Mouse (Mus musculus) liver, embryonic 14.5 days (tissue): ENCODE results near the gene Flot1. TPM values are rescaled to one million over a fixed set of nuclear protein-coding genes. Genes with fewer than 3 reads are reported as not detected.
A peak's percentile ranks its signal among the peaks of the same experiment; 100 is the strongest.

Experiments used
- ATAC-seq: fragments of 200-750 bp; cut with Nextera tagmentation; 2 replicates; pipeline ENCODE4 v1.8.0; 2017; ENCODE audit warnings: moderate number of reproducible peaks, mild to moderate bottlenecking, moderate library complexity; ENCODE audit not compliant: insufficient read depth
- DNase-seq, 3 experiments: peaks; one replicate each; pipeline ENCODE4 v3.0.0-alpha.2; 2012 to 2013; ENCODE audit warnings: low read depth in 3 of 3, low spot score in 3 of 3
- H3K27ac ChIP-seq: fragments of 300-500 bp; sonication (generic); 2 replicates; pipeline ENCODE4 v1.5.1; 2014; ENCODE audit warnings: moderate library complexity, mild to moderate bottlenecking, control low read depth, inconsistent platforms
- H3K27me3 ChIP-seq: fragments of 300-500 bp; sonication (generic); 2 replicates; pipeline ENCODE4 v1.6.1; 2014; ENCODE audit warnings: mild to moderate bottlenecking, low read length, moderate library complexity; ENCODE audit not compliant: control insufficient read depth, insufficient read depth
- H3K36me3 ChIP-seq: fragments of 300-500 bp; sonication (generic); replicated peaks from 2 replicates; pipeline ENCODE4 v1.6.1; 2014; ENCODE audit warnings: low read depth; ENCODE audit not compliant: control insufficient read depth, insufficient read depth
- H3K4me1 ChIP-seq, 2 experiments: fragments of 200-500 bp in 1 of 2; fragments of 300-500 bp in 1 of 2; sonication (generic) in 1 of 2; replicated peaks; 2 replicates each; pipeline ENCODE4 v1.6.1; 2012 to 2014; ENCODE audit warnings: antibody characterized with exemption in 1 of 2, inconsistent platforms in 1 of 2, low read length in 1 of 2; ENCODE audit not compliant: control insufficient read depth in 2 of 2, insufficient read depth in 2 of 2
- H3K4me2 ChIP-seq: fragments of 300-500 bp; sonication (generic); 2 replicates; pipeline ENCODE4 v1.6.1; 2014; ENCODE audit warnings: low read depth, mild to moderate bottlenecking, control low read depth, moderate library complexity
- H3K4me3 ChIP-seq, 2 experiments: fragments of 200-500 bp in 1 of 2; fragments of 300-500 bp in 1 of 2; sonication (generic) in 1 of 2; 2 replicates each; pipeline ENCODE4 v1.5.1; 2012 to 2014; ENCODE audit warnings: low read depth in 2 of 2, low read length in 2 of 2, mild to moderate bottlenecking in 2 of 2, control low read depth in 1 of 2, inconsistent platforms in 1 of 2, moderate library complexity in 1 of 2; ENCODE audit not compliant: insufficient read depth in 1 of 2
- H3K9ac ChIP-seq: fragments of 300-500 bp; sonication (generic); replicated peaks from 2 replicates; pipeline ENCODE4 v1.6.1; 2014; ENCODE audit warnings: mild to moderate bottlenecking, control low read depth, moderate library complexity
- H3K9me3 ChIP-seq: fragments of 300-500 bp; sonication (generic); 2 replicates; pipeline ENCODE4 v1.6.1; 2016; ENCODE audit warnings: low read length, mixed read lengths; ENCODE audit not compliant: control insufficient read depth
- CTCF ChIP-seq: IDR thresholded peaks from 2 replicates; pipeline ENCODE4 v1.5.1; 2016; ENCODE audit warnings: antibody characterized with exemption, low read depth, control low read depth
- EP300 ChIP-seq: IDR thresholded peaks from 2 replicates; pipeline ENCODE4 v1.6.1; 2016; ENCODE audit warnings: antibody characterized with exemption, low read depth
- WGBS: fragments of 180-500 bp; shearing (Covaris S2); extraction: QIAGEN DNeasy Blood & Tissue Kit; methylation state at CpG from one replicate; pipeline ENCODE4 v1.1.7; 2014; ENCODE audit not compliant: insufficient replicate concordance; 5-methylcytosine and 5-hydroxymethylcytosine counted together
- polyA plus RNA-seq, 2 experiments: library from polyadenylated mRNA; depleted of rRNA in 1 of 2; stranded (reverse) in 1 of 2; unstranded in 1 of 2; fragments of >200 nt; fragmentation: Nextera tagmentation in 1 of 2; extraction: Ambion mirVana in 1 of 2; gene quantifications; 2 replicates each; pipeline versions ENCODE4 v1.2.1 to v1.2.3; 2012 to 2014

Flot1 gene
- polyA plus RNA-seq, 2 experiments: 27.8 to 34.7 TPM

DNA sequence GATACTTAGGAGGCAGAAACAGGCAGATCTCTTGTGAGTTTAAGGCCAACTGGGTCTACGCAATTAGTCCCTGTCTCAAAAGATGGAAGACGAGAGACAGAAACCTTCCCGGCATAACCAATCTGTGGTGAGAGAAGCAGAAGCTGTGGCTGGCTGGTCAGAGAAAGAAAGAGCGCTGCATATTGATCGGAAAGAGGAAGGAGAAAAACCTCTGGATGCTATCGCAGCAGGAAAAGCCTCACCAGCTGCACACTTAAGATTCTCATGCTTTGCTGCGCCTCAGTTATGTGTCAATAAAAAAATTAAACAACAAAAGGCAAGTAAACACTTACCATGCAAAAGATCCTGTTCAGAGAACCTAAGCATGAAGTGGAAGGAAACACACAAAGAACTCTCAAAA lies 42.7 kb upstream of the Flot1 start:
- TF ChIP-seq EP300 (no peak), CTCF (no peak)
- no peak for ATAC-seq

DNA sequence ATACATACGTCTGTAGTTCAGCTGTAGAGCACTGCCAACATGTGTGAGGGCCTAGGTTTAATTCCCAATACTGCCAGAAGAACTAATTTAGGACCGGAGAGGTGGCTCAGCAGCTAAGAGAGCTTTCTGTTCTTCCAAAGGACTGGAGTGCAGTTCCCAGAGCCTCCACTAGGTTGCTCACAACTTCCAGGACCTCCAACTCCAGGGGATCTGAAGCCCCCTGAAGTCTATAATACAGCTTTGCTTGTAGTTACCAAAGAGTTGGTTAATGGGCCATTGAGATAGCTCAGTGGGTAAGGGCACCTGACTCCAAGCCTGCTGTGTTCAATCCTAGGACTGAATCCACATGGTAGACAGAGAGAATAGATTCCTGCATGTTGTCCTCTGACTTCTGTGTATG lies 40.6 kb upstream of the Flot1 start:
- 62% methylated on average over 2 of the region's 2 CpGs for WGBS
- TF ChIP-seq EP300 (no peak), CTCF (peak; percentile 63)
- H3K4me3 ChIP-seq: no peak overlapping the region
- no peaks in the 10 kb centered on the region for H3K36me3 ChIP-seq
- no peaks in the 10 kb centered on the region for H3K9me3 ChIP-seq
- H3K27ac ChIP-seq: no peak overlapping the region
- DNase-seq: no peak
- no peak overlapping the region for H3K9ac ChIP-seq
- H3K4me1 ChIP-seq: peaks cover 6 to 32% of the 10 kb centered on the region in 2 experiments; a peak in 3 of 4 replicates
- no peak overlapping the region for H3K4me2 ChIP-seq
- ATAC-seq: no peak
- no peaks in the 10 kb centered on the region for H3K27me3 ChIP-seq

More for the DNA sequence above, 42.7 kb upstream of the Flot1 start:
- peaks cover 3 to 39% of the 10 kb centered on the region in 2 experiments; a peak in 3 of 4 replicates for H3K4me1 ChIP-seq
- H3K9ac ChIP-seq: no peak overlapping the region
- H3K36me3 ChIP-seq: no peaks in the 10 kb centered on the region
- H3K9me3 ChIP-seq: no peaks in the 10 kb centered on the region
- no peak overlapping the region for H3K27ac ChIP-seq
- 33% methylated on average over 7 of the region's 7 CpGs for WGBS
- no peaks in the 10 kb centered on the region for H3K27me3 ChIP-seq
- no peak for DNase-seq
- H3K4me2 ChIP-seq: no peak overlapping the region
- no peak overlapping the region for H3K4me3 ChIP-seq

DNA sequence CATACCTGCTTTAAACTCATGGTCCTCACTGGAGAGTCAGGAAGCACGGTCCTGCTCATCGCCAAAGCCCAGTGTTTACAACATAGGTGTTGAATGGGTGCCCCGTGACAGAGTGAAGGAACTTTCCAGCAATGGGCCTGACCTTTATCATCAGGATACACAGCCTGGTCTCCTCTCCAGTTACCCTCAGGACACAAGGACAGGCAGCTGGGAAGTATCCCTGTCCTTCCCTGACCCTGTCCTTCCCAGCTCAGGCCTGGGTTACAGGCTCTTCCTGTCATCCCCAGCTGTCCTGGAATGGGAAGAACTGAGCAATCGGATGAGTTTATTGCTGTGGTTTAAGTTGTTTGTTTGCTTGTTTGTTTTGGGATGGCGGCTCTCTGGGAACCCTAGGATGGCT lies 40.1 kb upstream of the Flot1 start:
- Histone ChIP-seq H3K4me3 (no peak overlapping the region), H3K9me3 (no peaks in the 10 kb centered on the region), H3K4me1 (peaks cover 6 to 29% of the 10 kb centered on the region in 2 experiments; a peak in 3 of 4 replicates), H3K9ac (no peak overlapping the region), H3K27ac (no peak overlapping the region), H3K27me3 (no peaks in the 10 kb centered on the region), H3K4me2 (no peak overlapping the region), H3K36me3 (no peaks in the 10 kb centered on the region)
- no peak for ATAC-seq
- WGBS: 76% methylated on average over 5 of the region's 5 CpGs
- DNase-seq: no peak
- no peak for TF ChIP-seq EP300
- TF ChIP-seq CTCF: no peak

- no peak overlapping the region for H3K27ac ChIP-seq
- 37% methylated on average over 6 of the region's 6 CpGs for WGBS
- peaks cover 6 to 29% of the 10 kb centered on the region in 2 experiments; a peak in 3 of 4 replicates for H3K4me1 ChIP-seq
- no peaks in the 10 kb centered on the region for H3K9me3 ChIP-seq
- no peak overlapping the region for H3K4me2 ChIP-seq
- H3K36me3 ChIP-seq: no peaks in the 10 kb centered on the region
- H3K9ac ChIP-seq: no peak overlapping the region
- no peak for DNase-seq
- TF ChIP-seq CTCF: no peak
- TF ChIP-seq EP300: peak; percentile 27; the same call in 1 of the 2 replicates
- H3K27me3 ChIP-seq: no peaks in the 10 kb centered on the region
- ATAC-seq: peak; percentile 71
- no peak overlapping the region for H3K4me3 ChIP-seq
These were observed 39.1 kb upstream of the Flot1 start for GRCm38 (mm10) chr17:35783944-35784343.

DNA sequence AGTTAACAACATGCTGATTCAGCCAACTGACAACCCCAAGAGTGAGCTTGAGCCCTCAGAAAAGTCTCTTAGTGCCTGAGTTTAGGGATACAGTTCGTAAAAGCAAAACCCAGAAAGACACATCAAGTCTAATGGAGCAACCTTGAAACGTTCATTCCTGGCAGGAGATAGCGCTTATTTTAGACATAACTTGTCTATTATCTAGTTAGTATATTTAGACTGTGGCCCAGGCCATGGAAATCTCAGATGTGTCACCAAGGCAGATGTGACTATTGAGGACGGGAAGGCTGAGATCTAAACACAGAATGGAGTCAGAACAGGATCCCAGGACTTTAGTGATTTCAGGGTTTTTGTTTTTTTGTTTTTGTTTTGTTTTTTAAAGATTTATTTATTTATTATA lies 37.9 kb upstream of the Flot1 start:
- H3K4me1 ChIP-seq: peaks cover 2 to 22% of the 10 kb centered on the region in 2 experiments; a peak in 2 of 4 replicates
- no peak overlapping the region for H3K9ac ChIP-seq
- no peaks in the 10 kb centered on the region for H3K36me3 ChIP-seq
- H3K27ac ChIP-seq: no peak overlapping the region
- 45% methylated on average over 4 of the region's 4 CpGs for WGBS
- ATAC-seq (no peak), DNase-seq (no peak)
- TF ChIP-seq EP300 (no peak), CTCF (no peak)
- H3K4me3 ChIP-seq: no peak overlapping the region
- H3K4me2 ChIP-seq: no peak overlapping the region
- H3K9me3 ChIP-seq: no peaks in the 10 kb centered on the region
- H3K27me3 ChIP-seq: no peaks in the 10 kb centered on the region
